Mouse (Mus musculus): ENCODE measurements around the gene Fam207a.

GRCm38 (mm10) chr10:77543226-77543625 lies 27.6 kb upstream of the Fam207a start:
- TF ChIP-seq ZC3H11A (IDR thresholded peaks at IDR 0.05; ENCODE audit: borderline replicate concordance, low read depth, low read length) = no peak
- no peak for TF ChIP-seq MAFK (IDR thresholded peaks at IDR 0.05; ENCODE audit: insufficient read depth, low read depth, low read length)
- no peak for TF ChIP-seq HCFC1 (IDR thresholded peaks at IDR 0.05; ENCODE audit: borderline replicate concordance, insufficient read depth, low read length)
- no peak for TF ChIP-seq ZNF384 (IDR thresholded peaks at IDR 0.05; ENCODE audit: low read depth, low read length)
